Mouse (Mus musculus) forebrain, embryonic 15.5 days (tissue): Measurements from ENCODE around the gene Slc6a8. TPM values are rescaled to one million over a fixed set of nuclear protein-coding genes. Genes with fewer than 3 reads are reported as not detected.
A peak's percentile ranks its signal among the peaks of the same experiment; 100 is the strongest.

Source experiments
- ATAC-seq: fragments of 200-750 bp; cut with Nextera tagmentation; replicated peaks from 2 replicates; pipeline ENCODE4 v1.8.0; 2017; ENCODE audit warnings: mild to moderate bottlenecking, moderate TSS enrichment, moderate library complexity
- H3K27ac ChIP-seq: fragments of 300-500 bp; sonication (generic); replicated peaks from 2 replicates; pipeline ENCODE4 v1.5.1; 2015; ENCODE audit warnings: mild to moderate bottlenecking, inconsistent platforms
- H3K27me3 ChIP-seq: fragments of 300-500 bp; sonication (generic); 2 replicates; pipeline ENCODE4 v1.6.1; 2015; ENCODE audit warnings: inconsistent platforms
- H3K36me3 ChIP-seq: fragments of 300-500 bp; sonication (generic); 2 replicates; pipeline ENCODE4 v1.6.1; 2015; ENCODE audit warnings: mild to moderate bottlenecking, inconsistent platforms
- H3K4me1 ChIP-seq: fragments of 300-500 bp; sonication (generic); 2 replicates; pipeline ENCODE4 v1.6.1; 2015; ENCODE audit warnings: inconsistent platforms
- H3K4me2 ChIP-seq: fragments of 300-500 bp; sonication (generic); replicated peaks from 2 replicates; pipeline ENCODE4 v1.6.1; 2015; ENCODE audit warnings: mild to moderate bottlenecking, inconsistent platforms
- H3K4me3 ChIP-seq: fragments of 300-500 bp; sonication (generic); 2 replicates; pipeline ENCODE4 v1.5.1; 2015; ENCODE audit warnings: mild to moderate bottlenecking, inconsistent platforms
- H3K9ac ChIP-seq: fragments of 300-500 bp; sonication (generic); replicated peaks from 2 replicates; pipeline ENCODE4 v1.6.1; 2015; ENCODE audit warnings: mild to moderate bottlenecking, inconsistent platforms
- H3K9me3 ChIP-seq: fragments of 300-500 bp; sonication (generic); 2 replicates; pipeline ENCODE4 v1.6.1; 2016; ENCODE audit warnings: inconsistent platforms
- WGBS: fragments of 180-500 bp; shearing (Covaris S2); methylation state at CpG from one replicate; pipeline ENCODE4 v1.1.7; 2015; ENCODE audit warnings: mixed read lengths; 5-methylcytosine and 5-hydroxymethylcytosine counted together
- polyA plus RNA-seq: library from polyadenylated mRNA; unstranded; fragments of >200 nt; fragmentation: Nextera tagmentation; extraction: Ambion mirVana; gene quantifications from 2 replicates; pipeline ENCODE4 v1.2.1, GENCODE M21; 2015

The Slc6a8 gene
- polyA plus RNA-seq, 1 experiment from 2014 or later, result 6.5 TPM

DNA sequence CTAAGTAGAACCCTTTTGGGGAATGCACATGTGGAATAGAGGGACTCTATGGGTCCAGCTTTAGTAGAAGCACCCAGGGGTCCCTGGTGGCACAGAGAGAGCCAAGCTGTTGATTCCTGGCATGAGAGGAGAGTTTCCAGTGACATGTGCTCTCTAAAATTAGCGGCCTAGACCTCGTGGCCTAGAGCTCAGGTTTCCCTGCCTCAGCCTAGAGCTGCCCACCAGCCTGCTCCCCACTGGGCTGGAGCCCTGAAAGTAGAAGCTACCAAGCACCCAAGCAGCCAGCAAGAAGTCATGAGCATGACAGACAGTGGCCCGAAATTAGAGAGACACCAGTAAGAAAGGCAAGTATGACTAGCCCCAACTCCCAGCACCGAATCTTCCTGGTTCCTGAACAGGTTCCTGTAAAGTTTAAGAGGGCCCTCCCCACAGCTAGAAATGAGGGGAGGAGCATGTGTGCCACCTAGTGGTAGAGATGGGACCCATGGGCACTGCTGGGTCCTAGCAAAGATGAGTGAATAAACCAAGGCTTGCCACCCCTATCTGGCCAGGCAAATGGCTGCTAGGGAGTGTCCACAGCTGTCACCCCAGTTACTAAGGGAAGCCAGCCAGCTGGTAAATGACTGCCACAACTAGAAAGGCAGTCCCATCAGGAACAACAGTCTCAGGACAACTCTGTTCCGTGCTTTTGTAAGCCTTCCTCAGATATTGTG, 18.1 kb downstream of the Slc6a8 start:
- H3K9ac ChIP-seq, result no peak overlapping the region
- peaks cover 8% of the 10 kb centered on the region; the same call in 1 of the 2 replicates for H3K36me3 ChIP-seq
- peak; percentile 55; the same call in 1 of the 2 replicates for ATAC-seq
- H3K4me3 ChIP-seq, result no peak overlapping the region
- no peaks in the 10 kb centered on the region for H3K9me3 ChIP-seq
- H3K4me2 ChIP-seq, result no peak overlapping the region
- H3K4me1 ChIP-seq, result no peaks in the 10 kb centered on the region
- H3K27ac ChIP-seq, result no peak overlapping the region
- 75% methylated on average over 5 of the region's 5 CpGs for WGBS
- no peaks in the 10 kb centered on the region for H3K27me3 ChIP-seq

DNA sequence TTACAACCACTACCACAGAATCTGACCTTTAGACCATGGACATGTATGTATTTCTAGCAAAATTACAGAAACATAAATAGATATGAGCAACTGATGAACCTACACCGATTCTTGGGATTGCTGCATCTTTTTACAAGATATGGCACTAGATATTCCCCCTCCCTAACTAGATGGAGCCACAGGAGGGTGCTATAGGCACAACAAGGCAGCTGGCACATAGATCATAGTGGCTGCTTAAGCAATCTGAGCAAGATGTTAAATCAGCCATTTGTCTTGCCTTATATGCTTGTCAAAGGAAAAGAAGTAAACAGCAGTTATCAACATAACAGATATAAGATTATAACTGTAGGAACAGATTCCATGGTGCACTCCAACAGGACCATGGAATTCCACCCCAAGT, 27.5 kb downstream of the Slc6a8 start:
- no peak overlapping the region for H3K4me3 ChIP-seq
- ATAC-seq, result no peak
- no peak overlapping the region for H3K9ac ChIP-seq
- no peaks in the 10 kb centered on the region for H3K9me3 ChIP-seq
- H3K27ac ChIP-seq, result no peak overlapping the region
- no peaks in the 10 kb centered on the region for H3K36me3 ChIP-seq
- no peaks in the 10 kb centered on the region for H3K27me3 ChIP-seq
- H3K4me2 ChIP-seq, result no peak overlapping the region
- 89% methylated on average over 1 of the region's 1 CpGs for WGBS
- H3K4me1 ChIP-seq, result no peaks in the 10 kb centered on the region

DNA sequence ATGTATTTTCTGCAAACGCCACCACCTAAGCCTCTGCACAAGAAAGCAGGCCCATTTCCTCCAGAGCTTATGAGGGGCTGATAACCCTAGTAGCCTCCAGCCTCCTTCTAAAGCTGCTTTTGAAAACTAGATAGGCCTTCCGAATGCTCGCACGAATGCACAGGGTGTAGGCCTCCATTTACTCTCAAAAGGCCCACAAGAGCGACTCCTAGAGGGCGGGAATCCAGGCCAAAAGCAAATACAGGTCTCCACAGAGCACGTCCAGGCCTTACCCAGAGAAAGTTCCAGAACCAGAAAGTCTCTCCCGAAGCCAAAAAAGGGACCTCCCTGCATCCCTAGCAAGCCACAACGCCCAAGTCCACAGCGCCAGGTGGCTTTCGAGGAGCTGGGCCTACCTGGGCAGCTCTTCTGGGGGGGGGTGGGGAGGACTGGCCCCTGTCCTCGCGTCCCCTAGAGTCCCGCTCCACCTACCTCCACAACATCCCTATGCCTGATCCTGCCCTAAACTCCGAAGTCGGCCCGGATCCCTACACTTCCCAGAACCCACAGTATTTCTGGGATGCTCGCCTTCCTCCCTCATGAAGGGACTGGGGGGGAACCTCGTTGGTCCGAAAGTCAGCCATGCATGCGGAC, 42.6 kb downstream of the Slc6a8 start:
- Histone ChIP-seq H3K27ac (peak overlapping the region; percentile 85), H3K9ac (peak overlapping the region; percentile 48), H3K4me2 (peak overlapping the region; percentile 64), H3K4me1 (peaks cover 37% of the 10 kb centered on the region), H3K27me3 (no peaks in the 10 kb centered on the region), H3K36me3 (no peaks in the 10 kb centered on the region; the same call in 1 of the 2 replicates), H3K4me3 (peak overlapping the region; percentile 51), H3K9me3 (no peaks in the 10 kb centered on the region)
- ATAC-seq, result 0 out of 2 replicates have a peak, but pooled peaks have one; percentile 7
- 21% methylated on average over 21 of the region's 21 CpGs for WGBS

- Histone ChIP-seq H3K27ac (peak within 1 kb of the TSS; percentile 85), H3K9me3 (no peaks in the 10 kb centered on the region), H3K4me2 (peak within 1 kb of the TSS; percentile 64), H3K4me3 (peak within 1 kb of the TSS; percentile 51), H3K27me3 (no peaks in the 10 kb centered on the region), H3K9ac (peak within 1 kb of the TSS; percentile 52), H3K36me3 (no peaks in the 10 kb centered on the region; the same call in 1 of the 2 replicates), H3K4me1 (peaks cover 37% of the 10 kb centered on the region)
- ATAC-seq, result peak; percentile 94
- WGBS, result 23% methylated on average over 39 of the region's 45 CpGs
Observed at GRCm38 (mm10) chrX:73716109-73716661, 43.2 kb downstream of the Slc6a8 start, which contains the start of the genes Bcap31 and Abcd1. Gene Bcap31 (minus strand): TSS chrX:73716175. Gene Abcd1 (plus strand): TSS chrX:73716597.

DNA sequence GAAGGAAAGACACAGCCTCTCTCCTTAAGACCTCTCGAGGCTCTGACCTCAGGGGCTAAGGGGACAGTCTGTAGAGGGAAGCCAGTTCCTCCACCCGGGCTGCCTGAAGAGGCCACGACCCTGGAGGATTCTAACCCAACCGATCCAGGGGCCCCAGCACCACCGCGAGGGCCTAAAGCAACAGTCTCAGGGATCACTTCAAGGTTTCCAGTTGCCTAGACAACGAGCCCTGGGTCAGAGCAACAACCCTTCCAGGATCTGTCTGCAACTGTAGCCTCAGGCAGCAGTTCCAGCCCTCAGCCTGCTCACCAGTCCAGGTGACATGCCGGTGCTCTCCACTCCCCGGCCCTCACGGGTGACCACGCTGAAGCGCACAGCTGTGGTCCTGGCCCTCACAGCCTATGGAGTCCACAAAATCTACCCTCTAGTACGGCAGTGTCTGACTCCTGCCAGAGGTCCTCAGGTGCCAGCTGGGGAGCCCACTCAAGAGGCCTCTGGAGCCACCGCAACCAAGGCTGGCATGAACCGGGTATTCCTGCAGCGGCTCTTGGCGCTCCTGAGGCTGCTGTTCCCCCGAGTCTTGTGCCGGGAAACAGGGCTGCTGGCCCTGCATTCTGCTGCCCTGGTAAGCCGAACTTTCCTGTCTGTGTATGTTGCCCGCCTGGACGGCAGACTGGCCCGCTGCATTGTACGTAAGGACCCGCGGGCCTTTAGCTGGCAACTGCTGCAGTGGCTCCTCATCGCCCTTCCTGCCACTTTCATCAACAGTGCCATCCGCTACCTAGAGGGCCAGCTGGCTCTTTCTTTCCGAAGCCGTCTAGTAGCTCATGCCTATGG, 44.0 kb downstream of the Slc6a8 start:
- peak overlapping the region; percentile 64 for H3K4me2 ChIP-seq
- no peaks in the 10 kb centered on the region for H3K9me3 ChIP-seq
- H3K4me3 ChIP-seq, result peak overlapping the region; percentile 51
- no peaks in the 10 kb centered on the region; the same call in 1 of the 2 replicates for H3K36me3 ChIP-seq
- peaks cover 37% of the 10 kb centered on the region for H3K4me1 ChIP-seq
- 34% methylated on average over 30 of the region's 30 CpGs for WGBS
- no peaks in the 10 kb centered on the region for H3K27me3 ChIP-seq
- ATAC-seq, result peak; percentile 42
- peak overlapping the region; percentile 85 for H3K27ac ChIP-seq
- peak overlapping the region; percentile 52 for H3K9ac ChIP-seq

DNA sequence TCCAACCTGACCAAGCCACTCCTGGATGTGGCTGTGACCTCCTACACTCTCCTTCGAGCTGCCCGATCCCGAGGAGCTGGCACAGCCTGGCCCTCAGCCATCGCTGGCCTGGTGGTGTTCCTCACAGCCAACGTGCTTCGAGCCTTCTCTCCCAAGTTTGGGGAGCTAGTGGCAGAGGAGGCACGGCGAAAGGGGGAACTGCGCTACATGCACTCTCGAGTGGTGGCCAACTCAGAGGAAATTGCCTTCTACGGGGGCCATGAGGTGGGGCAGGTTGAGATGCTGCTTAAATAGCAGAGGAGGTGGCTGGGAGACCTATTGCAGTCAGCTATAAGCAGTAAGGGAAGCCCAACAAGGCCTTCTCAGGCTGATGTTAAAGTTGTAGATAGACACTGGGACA, 44.7 kb downstream of the Slc6a8 start:
- H3K36me3 ChIP-seq, result no peaks in the 10 kb centered on the region
- H3K4me1 ChIP-seq, result peaks cover 37% of the 10 kb centered on the region
- no peak overlapping the region for H3K4me3 ChIP-seq
- no peak overlapping the region for H3K27ac ChIP-seq
- H3K4me2 ChIP-seq, result peak overlapping the region; percentile 64
- 71% methylated on average over 11 of the region's 11 CpGs for WGBS
- no peaks in the 10 kb centered on the region for H3K9me3 ChIP-seq
- H3K27me3 ChIP-seq, result no peaks in the 10 kb centered on the region
- H3K9ac ChIP-seq, result 0 out of 2 replicates have a peak overlapping the region, but pooled peaks have one; percentile 52
- no peak for ATAC-seq

GRCm38 (mm10) chrX:73718271-73718670, 45.3 kb downstream of the Slc6a8 start:
- H3K27me3 ChIP-seq, result no peaks in the 10 kb centered on the region
- 45% methylated on average over 3 of the region's 3 CpGs for WGBS
- no peak overlapping the region for H3K27ac ChIP-seq
- ATAC-seq, result no peak
- no peak overlapping the region for H3K4me3 ChIP-seq
- no peak overlapping the region for H3K9ac ChIP-seq
- peaks cover 37% of the 10 kb centered on the region for H3K4me1 ChIP-seq
- H3K9me3 ChIP-seq, result no peaks in the 10 kb centered on the region
- peak overlapping the region; percentile 64; the same call in 1 of the 2 replicates for H3K4me2 ChIP-seq
- no peaks in the 10 kb centered on the region for H3K36me3 ChIP-seq

DNA sequence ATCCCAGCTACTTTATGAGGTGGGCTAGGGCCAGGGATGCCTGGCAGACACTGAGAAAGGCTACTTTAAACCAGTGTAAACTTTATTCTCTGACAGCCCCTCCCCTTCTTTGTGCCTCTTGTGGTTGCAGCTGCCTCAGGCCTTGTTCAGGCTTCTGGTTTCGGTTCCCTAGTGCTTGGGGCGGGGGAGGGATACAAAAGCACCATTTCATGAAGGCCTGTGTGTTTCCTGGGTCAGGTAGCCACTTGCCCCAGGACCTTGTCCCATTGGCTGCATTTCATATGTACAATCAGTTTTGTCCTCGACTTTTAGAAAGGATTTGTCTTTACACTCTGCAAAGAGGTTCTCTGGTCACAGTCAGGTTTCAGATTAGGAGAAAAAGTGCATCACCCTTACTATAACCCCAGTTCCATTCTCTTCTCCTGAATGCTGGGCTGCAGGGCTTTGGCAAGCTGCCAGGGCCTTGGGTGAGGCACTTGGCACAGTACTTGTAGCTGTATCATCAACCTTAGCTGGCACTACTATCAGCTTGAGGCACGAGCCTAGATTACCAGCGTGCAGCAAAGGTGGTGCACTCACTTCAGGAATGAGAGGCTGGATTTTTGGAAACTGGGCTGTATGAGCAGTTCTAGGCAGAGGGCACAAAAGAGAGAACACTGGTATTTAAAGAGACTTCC, 45.9 kb downstream of the Slc6a8 start:
- H3K27ac ChIP-seq, result no peak overlapping the region
- no peak for ATAC-seq
- no peaks in the 10 kb centered on the region for H3K9me3 ChIP-seq
- H3K9ac ChIP-seq, result no peak overlapping the region
- no peak overlapping the region for H3K4me3 ChIP-seq
- H3K4me1 ChIP-seq, result peaks cover 37% of the 10 kb centered on the region
- no peaks in the 10 kb centered on the region for H3K36me3 ChIP-seq
- 0 out of 2 replicates have a peak overlapping the region, but pooled peaks have one; percentile 1 for H3K4me2 ChIP-seq
- no peaks in the 10 kb centered on the region for H3K27me3 ChIP-seq
- 36% methylated on average over 5 of the region's 5 CpGs for WGBS

GRCm38 (mm10) chrX:73730908-73731307, 58.0 kb downstream of the Slc6a8 start:
- Histone ChIP-seq H3K9me3 (no peaks in the 10 kb centered on the region), H3K4me1 (no peaks in the 10 kb centered on the region), H3K36me3 (peaks cover 4% of the 10 kb centered on the region; the same call in 1 of the 2 replicates), H3K9ac (no peak overlapping the region), H3K27ac (no peak overlapping the region), H3K4me3 (no peak overlapping the region), H3K4me2 (no peak overlapping the region), H3K27me3 (no peaks in the 10 kb centered on the region)
- 50% methylated on average over 1 of the region's 1 CpGs for WGBS
- ATAC-seq, result no peak
